Comparison of ENCODE assay signal across 8 mouse cellular contexts in genomic region chr5:147826546-147826945, GRCm38 (mm10).
"Had no signal": no experiment of that assay in that cellular context is flagged by ENCODE, and none has a peak within 500 bp of the region (broad histone marks: within the 10 kb centered on the region; RNA-seq: fewer than 3 reads in every experiment).

No protein-coding gene starts in this region.

- H3K36me3 ChIP-seq: limb, embryonic 15.5 days; liver, embryonic 12.5 days; midbrain, embryonic 12.5 days had no signal

- H3K4me3 ChIP-seq: limb, embryonic 15.5 days; liver, embryonic 12.5 days; midbrain, embryonic 12.5 days had no signal

- ATAC-seq: liver, embryonic 12.5 days; midbrain, embryonic 16.5 days had no signal

- H3K9ac ChIP-seq: limb, embryonic 15.5 days; liver, embryonic 12.5 days; midbrain, embryonic 12.5 days had no signal

- DNase-seq: kidney, adult 9 months; kidney, postnatal 14 days; right cerebral cortex, postnatal 14 days; thymus, postnatal 4 days had no signal

- H3K27me3 ChIP-seq: limb, embryonic 15.5 days; midbrain, embryonic 12.5 days had no signal

- H3K4me2 ChIP-seq: limb, embryonic 15.5 days; midbrain, embryonic 12.5 days had no signal

- H3K9me3 ChIP-seq: limb, embryonic 15.5 days; liver, embryonic 12.5 days; midbrain, embryonic 12.5 days had no signal

- H3K27ac ChIP-seq: limb, embryonic 15.5 days; liver, embryonic 12.5 days; midbrain, embryonic 12.5 days had no signal

- H3K4me1 ChIP-seq: midbrain, embryonic 12.5 days had no signal
